Mouse (Mus musculus): Measurements from ENCODE around the gene Wnt8b. TPM values are rescaled to one million over a fixed set of nuclear protein-coding genes. Genes with fewer than 3 reads are reported as not detected.
A peak's percentile ranks its signal among the peaks of the same experiment; 100 is the strongest.

Wnt8b gene
- total and polyA plus RNA-seq, 2 experiments from 2014 or later, result 0.05 to 1.0 TPM

DNA sequence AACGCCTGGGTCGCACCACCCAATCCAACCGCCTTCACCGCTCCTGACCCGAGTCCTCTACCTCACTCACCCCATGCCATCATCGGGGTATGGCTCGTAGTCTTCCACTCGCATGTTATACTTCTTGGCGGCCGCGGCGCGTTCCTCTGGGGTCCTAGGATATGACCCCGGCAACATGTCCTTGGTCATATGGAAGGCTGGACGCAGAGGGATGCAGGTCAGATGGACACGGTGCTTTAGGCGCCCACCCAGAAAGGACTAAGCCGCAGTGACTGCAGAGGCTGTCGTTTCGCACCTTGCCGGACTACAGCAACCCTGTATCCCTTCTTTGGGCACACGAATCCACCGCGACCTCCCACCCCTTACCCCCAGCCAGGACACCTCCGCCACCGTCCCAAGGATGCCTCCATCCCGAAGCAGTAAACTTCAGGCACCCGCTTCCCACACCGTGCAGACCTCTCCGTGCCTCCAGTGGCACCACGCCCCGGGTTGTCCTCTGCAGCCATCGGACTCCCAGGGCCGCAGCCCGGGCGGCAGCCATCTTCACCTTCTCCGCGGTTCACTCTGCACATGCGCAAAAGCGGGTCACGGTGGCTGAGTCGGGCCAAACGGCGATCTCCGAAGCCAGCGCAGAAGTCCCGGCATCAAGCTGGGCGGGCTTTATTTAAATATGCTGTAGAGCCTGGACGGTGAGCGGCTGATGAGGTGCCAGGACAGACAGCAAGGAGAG is 61.8 kb downstream of the Wnt8b start, which contains the start of gene Ndufb8:
Ndufb8 (minus strand) TSS at position 580 of the 730 bp plus-strand sequence.
- H3K27me3 ChIP-seq (ENCODE audit: insufficient read depth, low read length), result peaks cover 8% of the 10 kb centered on the region; the same call in 1 of the 2 replicates
- H3K36me3 ChIP-seq (ENCODE audit: insufficient read depth, low read length), result peaks cover 27% of the 10 kb centered on the region
- peak within 1 kb of the TSS; percentile 80 for H3K4me3 ChIP-seq (ENCODE audit: low read depth, low read length)
- DNase-seq (ENCODE audit: low spot score), result peak; percentile 93
- peak; percentile 89 for ATAC-seq (ENCODE audit: low FRiP score)
- H3K27ac ChIP-seq (ENCODE audit: low read depth, low read length), result peak within 1 kb of the TSS; percentile 79
- WGBS, result under 1% methylated on average over 50 of the region's 50 CpGs
- H3K4me2 ChIP-seq (ENCODE audit: low read depth, low read length, poor library complexity, severe bottlenecking), result peak within 1 kb of the TSS; percentile 77
- no peak for TF ChIP-seq CTCF (IDR thresholded peaks at IDR 0.05)
- H3K9ac ChIP-seq (replicated peaks; ENCODE audit: low read length, poor library complexity, severe bottlenecking), result peak within 1 kb of the TSS; percentile 91
- no peaks in the 10 kb centered on the region for H3K9me3 ChIP-seq (ENCODE audit: low read length)
- H3K4me1 ChIP-seq (ENCODE audit: insufficient read depth, low read length), result peaks cover 4% of the 10 kb centered on the region; the same call in 1 of the 2 replicates

DNA sequence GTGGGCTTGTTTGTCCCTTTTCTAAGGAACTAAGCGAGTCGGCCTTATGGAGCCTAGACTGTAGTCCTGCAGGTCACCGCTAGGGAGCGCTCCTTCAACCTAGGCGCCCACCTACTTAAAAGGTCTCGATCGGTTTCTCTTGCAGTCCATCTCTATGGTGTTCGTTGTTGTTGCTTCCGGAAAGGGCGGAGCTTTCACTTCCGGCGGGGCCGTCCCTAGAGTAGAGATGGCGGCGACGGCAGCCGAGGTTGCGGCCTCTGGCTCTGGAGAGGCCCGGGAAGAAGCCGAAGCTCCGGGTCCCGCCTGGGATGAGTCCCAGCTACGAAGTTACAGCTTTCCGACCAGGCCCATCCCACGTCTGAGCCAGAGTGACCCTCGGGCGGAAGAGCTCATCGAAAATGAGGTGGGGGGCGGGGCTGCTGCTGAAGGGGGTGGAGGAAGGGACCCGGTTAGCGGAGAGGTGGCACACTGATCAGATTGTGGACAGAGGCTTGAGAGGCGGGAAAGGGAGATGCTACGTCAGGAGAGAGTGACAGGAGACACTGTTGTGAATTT is 69.5 kb downstream of the Wnt8b start, which contains the start of gene Hif1an:
Hif1an (plus strand) TSS at position 199 of the 555 bp plus-strand sequence.
- Histone ChIP-seq H3K9me3 (ENCODE audit: low read length) (no peaks in the 10 kb centered on the region), H3K4me3 (ENCODE audit: low read depth, low read length) (peak within 1 kb of the TSS; percentile 76), H3K9ac (replicated peaks; ENCODE audit: low read length, poor library complexity, severe bottlenecking) (peak within 1 kb of the TSS; percentile 79), H3K4me1 (ENCODE audit: insufficient read depth, low read length) (peaks cover 10% of the 10 kb centered on the region), H3K36me3 (ENCODE audit: insufficient read depth, low read length) (peaks cover 20% of the 10 kb centered on the region), H3K4me2 (ENCODE audit: low read depth, low read length, poor library complexity, severe bottlenecking) (peak within 1 kb of the TSS; percentile 76), H3K27ac (ENCODE audit: low read depth, low read length) (peak within 1 kb of the TSS; percentile 69; the same call in 1 of the 2 replicates), H3K27me3 (ENCODE audit: insufficient read depth, low read length) (peaks cover 8% of the 10 kb centered on the region; the same call in 1 of the 2 replicates)
- DNase-seq (ENCODE audit: low spot score) (peak; percentile 98), ATAC-seq (ENCODE audit: low FRiP score) (peak; percentile 96)
- WGBS, result 1% methylated on average over 33 of the region's 33 CpGs
- peak; percentile 98 for TF ChIP-seq CTCF (IDR thresholded peaks at IDR 0.05)

Other genes with a start within 250 kb of the Wnt8b start
- gene Scd2, start 199.8 kb upstream of the Wnt8b start, total RNA-seq (2014; rRNA removed), result 905 and 948 TPM in 2 replicates
- 224 and 226 TPM in 2 replicates for gene Scd2, start 199.8 kb upstream of the Wnt8b start, polyA plus RNA-seq (2015; fragmentation: Nextera tagmentation; extraction: Ambion mirVana)
- gene Scd4, start 160.4 kb upstream of the Wnt8b start, total RNA-seq (2014; rRNA removed), result 0.33 and 0.44 TPM in 2 replicates
- gene Scd4, start 160.4 kb upstream of the Wnt8b start, polyA plus RNA-seq (2015; fragmentation: Nextera tagmentation; extraction: Ambion mirVana), result 0.17 TPM in 1 of 2 replicates, not detected in the other
- gene Scd1, start 85.6 kb upstream of the Wnt8b start, total RNA-seq (2014; rRNA removed), result 38.5 and 42.3 TPM in 2 replicates
- gene Scd1, start 85.6 kb upstream of the Wnt8b start, polyA plus RNA-seq (2015; fragmentation: Nextera tagmentation; extraction: Ambion mirVana), result 7.1 and 7.5 TPM in 2 replicates
- gene Sec31b, start 52.4 kb downstream of the Wnt8b start, total RNA-seq (2014; rRNA removed), result 0.11 and 0.38 TPM in 2 replicates
- 0.13 and 0.26 TPM in 2 replicates for gene Sec31b, start 52.4 kb downstream of the Wnt8b start, polyA plus RNA-seq (2015; fragmentation: Nextera tagmentation; extraction: Ambion mirVana)
- gene Gm20538, start 59.4 kb downstream of the Wnt8b start, total RNA-seq (2014; rRNA removed), result not detected in 2 replicates
- gene Gm20538, start 59.4 kb downstream of the Wnt8b start, polyA plus RNA-seq (2015; fragmentation: Nextera tagmentation; extraction: Ambion mirVana), result not detected in 2 replicates
- gene Ndufb8, start 62.0 kb downstream of the Wnt8b start, total RNA-seq (2014; rRNA removed), result 387 and 560 TPM in 2 replicates
- gene Ndufb8, start 62.0 kb downstream of the Wnt8b start, polyA plus RNA-seq (2015; fragmentation: Nextera tagmentation; extraction: Ambion mirVana), result 841 and 914 TPM in 2 replicates
- gene Hif1an, start 69.4 kb downstream of the Wnt8b start, total RNA-seq (2014; rRNA removed), result 9.3 and 12.2 TPM in 2 replicates
- gene Hif1an, start 69.4 kb downstream of the Wnt8b start, polyA plus RNA-seq (2015; fragmentation: Nextera tagmentation; extraction: Ambion mirVana), result 15.8 and 18.1 TPM in 2 replicates

Data from midbrain, postnatal 0 days (tissue).